Mouse (Mus musculus): ENCODE results near the gene Zfp524.

GRCm38 (mm10) chr7:5017352-5017751 lies 3.1 kb downstream of the Zfp524 start:
- TF ChIP-seq POLR2A (IDR thresholded peaks at IDR 0.05; ENCODE audit: insufficient read length, low read depth), result no peak
- no peak for TF ChIP-seq E2F4 (IDR thresholded peaks at IDR 0.05; ENCODE audit: insufficient read depth)
- no peak for TF ChIP-seq USF1 (IDR thresholded peaks at IDR 0.05; ENCODE audit: low read depth)
- TF ChIP-seq SRF (IDR thresholded peaks at IDR 0.05; ENCODE audit: control insufficient read depth, insufficient read length, low read depth), result no peak
- TF ChIP-seq CEBPB (IDR thresholded peaks at IDR 0.05; ENCODE audit: insufficient read depth, poor library complexity, severe bottlenecking), result no peak
- no peak for TF ChIP-seq TCF12 (IDR thresholded peaks at IDR 0.05; ENCODE audit: insufficient read depth, poor library complexity, severe bottlenecking)
- no peak for TF ChIP-seq MYOD1 (IDR thresholded peaks at IDR 0.05; ENCODE audit: control insufficient read depth in 1 of 3, insufficient read length in 2 of 3, low read depth in 2 of 3)
- TF ChIP-seq POLR2AphosphoS2 (IDR thresholded peaks at IDR 0.05; ENCODE audit: insufficient read length, low read depth), result no peak
